Mouse (Mus musculus) left cerebral cortex, postnatal 36 days (tissue): Measurements from ENCODE around the gene Retsat. TPM values are rescaled to one million over a fixed set of nuclear protein-coding genes. Genes with fewer than 3 reads are reported as not detected.

Experiments
- DNase-seq, 2 experiments: peaks; one replicate each; pipeline ENCODE4 v3.0.0; 2021 to 2022; ENCODE audit warnings: low spot score in 2 of 2, mixed read lengths in 1 of 2
- intact Hi-C: fragments of 180-260 bp; cut with DNase I; formaldehyde crosslinking; loops from one replicate; pipeline ENCODE4 v1.15.1; 2025
- total RNA-seq, 2 experiments: library from RNA; stranded (reverse); gene quantifications; 2 replicates each; pipeline ENCODE4 v1.2.3; 2021

Gene Retsat
- total RNA-seq, 2 experiments from 2014 or later, result 52.2 to 53.9 TPM

DNA sequence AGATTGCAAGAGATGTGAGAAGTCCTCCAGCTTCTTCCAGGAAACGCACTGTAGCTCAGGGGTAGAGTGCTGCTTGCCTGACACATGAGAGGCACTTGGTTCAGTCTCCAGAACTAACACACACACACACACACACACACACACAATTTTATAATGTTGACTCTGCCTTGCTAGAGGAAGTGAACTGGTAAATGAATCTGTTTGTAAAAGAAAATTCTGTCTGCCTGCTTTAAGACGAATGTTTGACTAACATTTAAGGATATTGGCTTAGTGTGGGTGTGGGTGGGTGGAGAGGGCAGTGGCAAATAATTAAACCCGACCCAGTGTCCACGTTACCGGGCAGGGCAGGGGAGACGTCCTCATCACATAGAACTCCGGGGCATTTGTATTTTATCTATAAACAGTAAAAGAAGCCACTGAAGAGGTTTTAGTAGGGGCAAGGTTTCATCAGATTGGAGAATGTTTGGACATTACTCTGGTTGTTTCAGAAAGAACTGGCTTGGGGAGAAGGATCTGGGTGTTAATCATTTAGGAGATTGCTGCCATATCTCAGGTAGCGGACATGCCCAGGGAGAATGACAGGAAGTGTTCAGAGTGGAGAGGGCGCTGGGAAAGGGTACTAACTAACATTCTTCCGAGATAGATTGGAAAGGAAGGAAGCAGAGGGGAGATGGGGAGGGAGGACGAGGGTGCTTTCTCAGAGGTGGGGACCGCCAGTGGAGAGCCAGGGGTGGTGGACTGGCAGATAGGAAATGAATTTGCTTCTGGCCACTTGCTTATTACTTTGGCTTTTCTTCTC, 21.7 kb downstream of the Retsat start:
- no peak for DNase-seq
- intact Hi-C loops, result loop anchor here (5.0 kb wide), 1 partner anchor 282 kb away; no protein-coding TSS in a partner anchor

- intact Hi-C loops, result no loop called here
- DNase-seq, result no peak
Observed at GRCm38 (mm10) chr6:72620920-72621319, 22.6 kb downstream of the Retsat start.

- DNase-seq, result no peak
- intact Hi-C loops, result no loop called here
Observed at GRCm38 (mm10) chr6:72622917-72623316, 24.6 kb downstream of the Retsat start.

- no peak for DNase-seq
- intact Hi-C loops, result no loop called here
Observed at GRCm38 (mm10) chr6:72623661-72624402, 25.6 kb downstream of the Retsat start.

GRCm38 (mm10) chr6:72626391-72626790, 28.1 kb downstream of the Retsat start:
- DNase-seq, result no peak
- intact Hi-C loops, result no loop called here

DNA sequence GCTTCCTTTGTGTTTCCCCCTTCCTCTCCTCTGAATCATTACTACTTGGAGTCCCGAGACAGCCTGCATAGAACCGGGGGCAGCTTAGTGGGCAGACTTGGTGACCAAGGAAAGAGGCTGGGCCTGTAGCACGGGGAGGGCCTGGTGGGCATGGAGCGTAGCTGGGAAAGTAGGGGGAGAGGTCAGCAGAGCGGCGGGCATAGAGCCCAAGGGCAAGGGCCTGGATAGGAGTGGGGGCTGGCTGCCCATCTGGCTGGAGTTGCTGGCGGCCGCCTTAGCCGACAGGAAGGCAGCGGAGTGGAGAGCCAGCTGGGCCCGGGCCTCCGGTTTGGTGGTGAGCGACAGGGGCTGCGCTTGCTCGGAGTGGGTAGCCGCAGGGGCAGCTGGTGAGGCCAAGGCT, 29.0 kb downstream of the Retsat start:
- no peak for DNase-seq
- intact Hi-C loops, result no loop called here

GRCm38 (mm10) chr6:72630370-72630769, 32.1 kb downstream of the Retsat start:
- no peak for DNase-seq
- intact Hi-C loops, result no loop called here

DNA sequence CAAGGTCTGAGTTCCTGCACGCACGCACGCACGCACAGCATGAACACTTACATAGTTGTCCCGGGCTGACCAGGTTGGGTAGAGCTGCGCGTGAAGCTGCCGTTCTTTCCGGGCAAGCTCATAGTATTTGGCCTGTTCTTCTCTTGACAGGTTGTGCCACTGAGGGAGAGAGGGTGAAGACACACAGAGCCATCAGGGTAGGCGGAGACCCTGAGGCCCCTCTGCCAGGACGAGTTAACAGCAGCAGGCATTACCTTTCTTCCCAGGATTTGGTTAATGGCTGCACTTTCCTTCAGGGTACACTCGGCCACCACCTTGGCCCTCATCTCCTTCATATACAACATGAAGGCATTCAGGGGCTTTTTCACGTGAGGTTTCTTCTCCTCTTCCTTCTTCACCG, 32.7 kb downstream of the Retsat start:
- intact Hi-C loops, result no loop called here
- no peak for DNase-seq

DNA sequence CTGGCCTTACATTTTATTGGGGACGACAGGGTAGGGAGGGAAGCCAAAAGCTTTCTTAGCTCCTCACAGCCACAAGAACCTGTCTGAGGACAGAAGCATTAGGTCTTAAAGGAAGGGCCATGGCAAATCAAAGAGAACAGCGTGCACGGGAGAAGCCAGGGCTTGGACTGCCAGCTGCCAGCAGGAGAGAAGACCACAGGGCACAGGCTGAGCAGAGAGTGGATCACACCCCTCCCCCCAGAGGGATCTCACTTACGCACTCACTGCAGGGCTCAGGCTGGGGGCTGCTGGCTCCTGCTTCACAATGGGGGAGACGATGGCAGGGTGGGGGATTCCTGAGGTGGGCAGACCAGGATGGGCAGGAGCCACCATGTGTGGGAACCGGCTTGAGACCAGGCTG, 33.4 kb downstream of the Retsat start:
- no peak for DNase-seq
- intact Hi-C loops, result no loop called here

DNA sequence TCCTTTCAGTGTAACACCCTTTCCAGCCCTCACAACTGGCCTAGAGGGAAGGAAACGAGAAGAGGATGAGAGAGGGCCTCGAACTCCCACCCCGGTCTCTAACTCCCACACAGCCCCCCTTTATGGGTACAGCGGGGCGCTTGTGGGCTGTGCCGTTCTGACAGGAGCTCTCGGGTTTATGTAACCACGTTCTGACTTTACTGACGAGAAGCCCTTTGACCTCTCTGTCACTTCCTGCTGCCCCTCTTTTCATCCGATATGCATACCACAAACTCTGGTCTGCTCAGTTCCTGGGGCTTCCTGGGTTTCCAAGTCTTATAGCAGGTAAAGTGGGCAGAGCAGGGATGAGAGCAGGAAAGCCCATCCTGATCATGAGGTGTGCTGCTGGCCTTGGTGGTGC, 36.0 kb downstream of the Retsat start:
- no peak for DNase-seq
- intact Hi-C loops, result no loop called here

DNA sequence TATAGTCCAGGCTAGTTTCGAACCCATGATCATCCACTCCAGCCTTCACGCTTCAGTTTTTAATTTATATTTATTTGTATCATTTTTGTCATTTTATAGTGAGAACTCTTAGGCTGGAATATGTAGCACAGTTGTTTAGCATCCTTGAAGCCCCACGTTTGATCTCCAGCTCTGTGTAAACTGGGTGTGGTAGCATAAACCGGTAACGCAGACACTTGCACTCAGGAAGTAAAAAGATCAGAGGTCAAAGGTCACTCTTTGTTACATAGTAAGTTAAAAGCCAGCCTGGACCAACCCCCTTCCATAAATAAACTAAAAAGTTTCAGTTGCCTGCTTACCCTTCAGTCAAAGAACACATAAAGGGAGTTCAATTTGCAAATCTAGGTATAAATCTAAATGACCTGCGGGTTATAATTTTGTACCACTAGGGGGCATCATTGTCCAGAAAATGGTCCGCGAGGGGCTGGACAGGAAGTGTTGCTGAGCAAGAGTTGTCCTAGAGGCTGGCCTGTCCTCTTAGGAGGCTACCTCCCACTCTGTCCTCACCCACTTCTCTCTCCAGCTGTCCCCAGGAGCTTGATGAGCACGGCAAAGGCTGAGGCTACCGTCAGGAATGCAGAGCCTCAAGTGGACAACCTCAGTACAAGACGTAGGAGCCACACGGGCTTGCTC, 37.6 kb downstream of the Retsat start:
- intact Hi-C loops, result loop anchor here (5.0 kb wide), 1 partner anchor 191 kb away; no protein-coding TSS in a partner anchor

DNA sequence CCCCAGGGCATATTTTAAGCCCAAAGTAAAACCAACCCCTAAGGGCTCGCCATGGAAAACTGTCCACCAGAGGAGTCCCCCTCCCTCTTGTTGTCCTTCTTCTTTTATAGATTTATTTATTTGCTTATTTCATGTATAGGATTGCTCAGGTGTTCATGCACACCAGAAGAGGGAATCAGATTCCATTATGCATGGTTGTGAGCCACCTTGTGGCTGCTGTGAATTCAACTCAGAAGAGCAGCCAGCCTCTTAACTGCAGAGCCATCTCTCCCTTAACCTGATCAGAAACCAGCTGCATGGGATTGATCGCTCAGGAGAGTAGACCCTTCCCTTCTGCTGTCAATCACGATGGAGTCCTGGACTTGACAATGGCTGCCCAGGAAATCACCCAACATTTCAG, 38.7 kb downstream of the Retsat start:
- intact Hi-C loops, result loop anchor here (5.0 kb wide), 1 partner anchor 190 kb away; no protein-coding TSS in a partner anchor
- no peak for DNase-seq

More for the DNA sequence above, 37.6 kb downstream of the Retsat start:
- DNase-seq, result peak in 1 of 2 experiments; percentile 47

GRCm38 (mm10) chr6:72641218-72641954, 43.1 kb downstream of the Retsat start:
- intact Hi-C loops, result no loop called here
- DNase-seq, result no peak

GRCm38 (mm10) chr6:72644576-72644975, 46.3 kb downstream of the Retsat start:
- intact Hi-C loops, result no loop called here
- no peak for DNase-seq

- intact Hi-C loops, result loop anchor here (5.0 kb wide), 2 partner anchors 187 to 582 kb away; no protein-coding TSS in a partner anchor
- DNase-seq, result no peak
Observed at GRCm38 (mm10) chr6:72645364-72645763, 47.1 kb downstream of the Retsat start.

GRCm38 (mm10) chr6:72647383-72647820, 49.1 kb downstream of the Retsat start:
- intact Hi-C loops, result loop anchor here (1.0 to 5.0 kb wide), 3 partner anchors 142 to 580 kb away; partner anchors contain the start of gene Tcf7l1
- DNase-seq, result peak; percentile 58 to 70

GRCm38 (mm10) chr6:72648002-72648595, 49.8 kb downstream of the Retsat start:
- intact Hi-C loops, result loop anchor here (5.0 kb wide), 2 partner anchors 184 to 579 kb away; no protein-coding TSS in a partner anchor
- DNase-seq, result no peak

GRCm38 (mm10) chr6:72650338-72650851, 52.1 kb downstream of the Retsat start:
- intact Hi-C loops, result no loop called here
- peak; percentile 70 to 78 for DNase-seq

DNA sequence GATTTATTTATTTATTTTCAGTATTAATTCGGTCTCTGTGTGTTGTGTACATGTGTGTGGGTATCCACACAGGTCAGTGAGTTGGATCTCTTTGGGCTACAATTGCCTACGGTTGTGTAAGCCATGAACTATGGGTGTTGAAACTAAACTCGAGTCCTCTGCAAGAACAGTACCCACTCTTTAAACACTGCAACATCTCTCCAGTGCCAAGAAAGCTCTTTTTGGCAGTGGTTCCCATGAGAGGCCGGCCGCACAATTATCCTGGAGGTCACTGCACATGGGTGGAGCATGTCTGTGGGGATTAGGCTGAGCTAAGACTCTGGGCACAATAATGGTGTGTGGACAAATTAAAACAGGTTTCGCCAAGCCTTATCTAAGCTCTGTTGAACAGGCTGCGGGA, 55.1 kb downstream of the Retsat start:
- intact Hi-C loops, result no loop called here
- no peak for DNase-seq
